Mouse (Mus musculus): ENCODE results near the gene Acat1. TPM values are rescaled to one million over a fixed set of nuclear protein-coding genes. Genes with fewer than 3 reads are reported as not detected.
A peak's percentile ranks its signal among the peaks of the same experiment; 100 is the strongest.

The Acat1 gene
- polyA plus RNA-seq, 1 experiment from 2014 or later = 36.9 TPM

- 89% methylated on average over 4 of the region's 4 CpGs for WGBS
- no peak overlapping the region for H3K27ac ChIP-seq
These were observed 13.1 kb downstream of the Acat1 start for GRCm38 (mm10) chr9:53596971-53597600.

GRCm38 (mm10) chr9:53594764-53595163 lies 15.4 kb downstream of the Acat1 start:
- no peaks in the 10 kb centered on the region for H3K27me3 ChIP-seq (ENCODE audit: low read depth, poor library complexity, severe bottlenecking)
- 16% methylated on average over 3 of the region's 3 CpGs for WGBS
- DNase-seq (ENCODE audit: low spot score) = peak; percentile 78
- no peaks in the 10 kb centered on the region for H3K9me3 ChIP-seq (replicated peaks)
- H3K36me3 ChIP-seq = no peaks in the 10 kb centered on the region
- no peak overlapping the region for H3K27ac ChIP-seq
- no peak overlapping the region for H3K4me3 ChIP-seq
- no peaks in the 10 kb centered on the region for H3K4me1 ChIP-seq

More at GRCm38 (mm10) chr9:53596971-53597600, 13.1 kb downstream of the Acat1 start:
- no peak overlapping the region for H3K4me3 ChIP-seq
- no peaks in the 10 kb centered on the region for H3K36me3 ChIP-seq
- no peaks in the 10 kb centered on the region for H3K9me3 ChIP-seq (replicated peaks)
- H3K4me1 ChIP-seq = no peaks in the 10 kb centered on the region
- no peaks in the 10 kb centered on the region for H3K27me3 ChIP-seq (ENCODE audit: low read depth, poor library complexity, severe bottlenecking)
- no peak for DNase-seq (ENCODE audit: low spot score)

GRCm38 (mm10) chr9:53581870-53582269 lies 28.3 kb downstream of the Acat1 start:
- 89% methylated on average over 4 of the region's 4 CpGs for WGBS
- Histone ChIP-seq H3K27me3 (ENCODE audit: low read depth, poor library complexity, severe bottlenecking) (no peaks in the 10 kb centered on the region), H3K36me3 (peaks cover 76% of the 10 kb centered on the region)

GRCm38 (mm10) chr9:53575721-53576120 lies 34.5 kb downstream of the Acat1 start:
- no peaks in the 10 kb centered on the region for H3K4me1 ChIP-seq
- H3K4me3 ChIP-seq = no peak overlapping the region
- no peaks in the 10 kb centered on the region for H3K9me3 ChIP-seq (replicated peaks)
- no peak overlapping the region for H3K27ac ChIP-seq
- 90% methylated on average over 5 of the region's 5 CpGs for WGBS
- no peaks in the 10 kb centered on the region for H3K27me3 ChIP-seq (ENCODE audit: low read depth, poor library complexity, severe bottlenecking)
- DNase-seq (ENCODE audit: low spot score) = no peak
- H3K36me3 ChIP-seq = peaks cover 89% of the 10 kb centered on the region

More at GRCm38 (mm10) chr9:53581870-53582269, 28.3 kb downstream of the Acat1 start:
- Histone ChIP-seq H3K4me1 (no peaks in the 10 kb centered on the region), H3K9me3 (replicated peaks) (no peaks in the 10 kb centered on the region), H3K27ac (no peak overlapping the region), H3K4me3 (no peak overlapping the region)
- no peak for DNase-seq (ENCODE audit: low spot score)

GRCm38 (mm10) chr9:53572516-53573307 lies 37.5 kb downstream of the Acat1 start:
- DNase-seq (ENCODE audit: low spot score) = no peak
- no peaks in the 10 kb centered on the region for H3K9me3 ChIP-seq (replicated peaks)
- WGBS = 95% methylated on average over 7 of the region's 7 CpGs
- no peaks in the 10 kb centered on the region for H3K27me3 ChIP-seq (ENCODE audit: low read depth, poor library complexity, severe bottlenecking)
- H3K4me3 ChIP-seq = no peak overlapping the region
- H3K27ac ChIP-seq = no peak overlapping the region
- H3K4me1 ChIP-seq = no peaks in the 10 kb centered on the region
- peaks cover 97% of the 10 kb centered on the region for H3K36me3 ChIP-seq

DNA sequence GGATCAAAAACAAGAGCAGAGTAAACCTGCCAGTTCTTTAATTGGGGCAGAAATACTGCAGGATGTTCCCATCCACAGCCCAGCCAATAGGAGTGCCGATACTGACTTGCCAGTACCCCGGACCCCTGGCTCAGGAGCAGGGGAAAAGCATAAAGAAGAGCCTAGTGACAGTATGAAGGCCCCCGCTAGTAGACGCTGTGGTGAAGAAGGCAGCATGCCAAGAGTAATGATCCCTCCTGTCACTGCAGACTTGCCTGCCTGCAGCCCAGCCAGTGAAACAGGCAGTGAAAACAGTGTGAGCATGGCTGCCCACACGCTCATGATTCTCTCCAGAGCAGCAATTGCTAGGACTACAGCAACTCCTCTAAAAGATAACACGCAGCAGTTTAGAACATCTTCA lies 39.5 kb downstream of the Acat1 start:
- Histone ChIP-seq H3K36me3 (peaks cover 98% of the 10 kb centered on the region), H3K27ac (no peak overlapping the region), H3K4me3 (no peak overlapping the region), H3K27me3 (ENCODE audit: low read depth, poor library complexity, severe bottlenecking) (no peaks in the 10 kb centered on the region), H3K9me3 (replicated peaks) (no peaks in the 10 kb centered on the region), H3K4me1 (no peaks in the 10 kb centered on the region)
- WGBS = 68% methylated on average over 6 of the region's 6 CpGs
- DNase-seq (ENCODE audit: low spot score) = no peak

DNA sequence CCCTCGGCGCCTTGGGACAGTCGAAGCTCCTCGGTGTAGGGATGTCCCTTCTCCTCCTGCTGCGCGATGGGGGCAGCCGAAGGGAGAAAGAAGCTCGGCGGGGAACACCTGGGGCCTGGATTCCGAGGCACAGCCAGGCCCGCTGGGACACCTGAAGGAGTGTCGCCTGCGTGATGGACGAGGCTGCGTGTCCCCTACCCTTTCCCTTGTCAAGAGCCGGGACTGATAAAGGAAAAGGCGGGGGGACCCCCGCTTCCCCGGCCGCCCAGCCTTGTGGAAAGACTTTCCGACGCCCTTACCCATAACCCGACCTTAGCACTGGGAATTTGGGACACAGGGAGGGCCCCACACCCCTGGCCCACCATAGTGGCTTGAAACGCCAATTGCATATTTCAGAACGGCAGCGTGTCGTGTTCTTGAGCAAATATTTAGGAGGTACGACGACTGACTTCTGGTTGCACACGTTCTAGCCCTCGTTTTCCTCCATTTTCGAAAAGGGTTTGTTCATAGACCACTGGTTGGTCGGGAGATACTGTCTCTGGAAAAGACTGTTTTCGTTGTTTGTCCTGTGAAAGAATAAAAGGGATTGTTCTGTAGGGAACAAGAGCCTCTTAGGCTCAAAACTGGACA lies 72.7 kb downstream of the Acat1 start:
- H3K9me3 ChIP-seq (replicated peaks) = no peaks in the 10 kb centered on the region
- WGBS = under 1% methylated on average over 32 of the region's 34 CpGs
- peak overlapping the region; percentile 79 for H3K4me3 ChIP-seq
- peaks cover 24% of the 10 kb centered on the region for H3K4me1 ChIP-seq
- H3K27ac ChIP-seq = peak overlapping the region; percentile 89
- H3K36me3 ChIP-seq = peaks cover 17% of the 10 kb centered on the region
- no peaks in the 10 kb centered on the region for H3K27me3 ChIP-seq (ENCODE audit: low read depth, poor library complexity, severe bottlenecking)
- peak; percentile 63 for DNase-seq (ENCODE audit: low spot score)

DNA sequence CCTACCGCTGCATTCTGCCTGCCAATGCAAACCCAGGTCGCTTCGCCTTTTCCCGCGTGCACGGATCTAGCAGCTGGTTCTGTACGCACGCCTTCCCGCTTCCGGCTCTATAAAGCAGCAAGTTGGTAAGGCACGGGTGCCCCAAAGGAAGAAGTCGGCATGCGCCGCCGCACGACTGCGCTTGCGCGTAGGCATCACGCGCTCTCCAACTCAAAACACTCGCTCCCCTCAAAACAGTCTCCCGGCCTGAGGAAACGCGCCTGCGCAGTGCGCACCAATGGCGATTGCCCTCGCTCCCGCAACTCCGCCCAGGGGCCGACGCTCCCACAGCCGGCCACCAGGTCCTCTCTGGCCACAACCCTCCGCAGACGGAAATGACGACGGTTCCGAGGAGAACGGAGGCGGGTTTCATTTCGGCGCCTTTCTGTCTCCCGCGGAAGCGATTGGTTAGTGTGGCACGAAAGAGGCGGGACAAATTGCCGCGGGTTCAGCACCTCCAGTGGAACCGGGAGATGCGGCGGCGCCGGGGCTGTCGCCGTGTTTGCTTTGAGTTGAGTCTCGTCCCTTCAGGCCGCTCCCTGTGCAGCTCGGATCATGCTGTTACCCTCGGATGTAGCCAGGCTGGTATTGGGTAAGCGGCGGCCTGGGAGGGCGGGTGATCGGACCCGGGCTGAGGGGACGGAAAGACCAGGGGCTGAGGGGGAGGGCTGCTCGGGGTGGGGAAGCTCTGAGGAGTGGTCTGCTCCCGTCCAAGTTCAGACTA lies 73.4 kb downstream of the Acat1 start, which contains the start of the genes Atm and Npat:
Atm (minus strand) TSS at position 183 of the 763 bp plus-strand sequence.
Npat (plus strand) TSS at position 490 of the 763 bp plus-strand sequence.
- Histone ChIP-seq H3K27me3 (ENCODE audit: low read depth, poor library complexity, severe bottlenecking) (no peaks in the 10 kb centered on the region), H3K36me3 (peaks cover 21% of the 10 kb centered on the region), H3K9me3 (replicated peaks) (no peaks in the 10 kb centered on the region), H3K27ac (peak within 1 kb of the TSS; percentile 89), H3K4me1 (peaks cover 24% of the 10 kb centered on the region), H3K4me3 (peak within 1 kb of the TSS; percentile 79)
- under 1% methylated on average over 69 of the region's 69 CpGs for WGBS
- peak; percentile 99 for DNase-seq (ENCODE audit: low spot score)

- Histone ChIP-seq H3K36me3 (peaks cover 30% of the 10 kb centered on the region), H3K27ac (peak overlapping the region; percentile 89), H3K4me3 (peak overlapping the region; percentile 79), H3K4me1 (peaks cover 24% of the 10 kb centered on the region), H3K9me3 (replicated peaks) (no peaks in the 10 kb centered on the region), H3K27me3 (ENCODE audit: low read depth, poor library complexity, severe bottlenecking) (no peaks in the 10 kb centered on the region)
- WGBS = 24% methylated on average over 17 of the region's 17 CpGs
- DNase-seq (ENCODE audit: low spot score) = peak; percentile 37
These were observed 74.5 kb downstream of the Acat1 start for GRCm38 (mm10) chr9:53535416-53536320.

Measured in limb, embryonic 10.5 days (tissue).